Mouse (Mus musculus) kidney, adult 18-20 months (tissue): ENCODE results near the gene Fam117b.

Source experiments
- DNase-seq: peaks from one replicate; pipeline ENCODE4 v3.0.0; 2021

The Fam117b gene

GRCm38 (mm10) chr1:59912413-59913157 lies at the start of gene Fam117b:
Gene Fam117b, plus strand, starts transcription at chr1:59913006.
- DNase-seq: peak; percentile 97

GRCm38 (mm10) chr1:59868041-59868440 lies 44.8 kb upstream of the Fam117b start:
- DNase-seq: no peak

DNA sequence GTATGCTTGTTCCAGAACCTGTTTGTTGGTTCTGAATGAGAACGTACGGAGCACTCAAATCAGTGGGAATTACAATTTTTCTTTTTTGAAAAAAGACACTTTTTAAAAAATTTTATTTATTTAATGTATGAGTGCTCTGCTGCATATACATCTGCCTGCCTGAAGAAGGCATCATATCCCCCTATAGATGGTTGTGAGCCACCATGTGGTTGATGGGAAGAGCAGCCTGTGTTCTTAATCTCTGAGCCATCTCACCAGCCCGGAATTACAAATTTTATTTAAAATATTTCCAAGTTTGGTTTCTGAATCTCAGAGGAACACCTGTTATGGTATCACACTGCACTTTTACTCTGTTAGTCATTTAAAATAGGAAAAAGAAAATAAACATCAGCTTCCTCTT lies 38.8 kb upstream of the Fam117b start:
- no peak for DNase-seq

DNA sequence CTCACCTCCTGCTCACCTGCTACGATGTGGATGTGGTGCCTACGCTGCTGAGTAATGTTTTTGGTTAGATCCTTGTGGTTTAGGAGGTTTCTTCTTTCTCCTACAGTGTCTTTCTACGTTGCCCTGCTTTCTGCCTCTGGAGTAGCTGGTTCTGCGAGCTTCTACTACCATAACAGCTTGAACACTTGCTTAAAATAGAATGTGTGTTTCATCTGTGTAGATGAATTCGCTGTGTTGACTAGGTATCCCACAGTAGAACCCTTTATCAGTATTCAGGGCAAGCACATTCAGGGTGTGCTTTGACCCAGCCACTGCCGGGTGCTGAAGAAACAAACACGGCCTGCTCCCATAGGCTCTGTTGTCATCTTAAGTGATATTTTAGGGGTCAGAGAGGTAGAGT lies 34.7 kb upstream of the Fam117b start:
- no peak for DNase-seq

- DNase-seq: peak; percentile 81
These were observed 29.3 kb upstream of the Fam117b start for GRCm38 (mm10) chr1:59883349-59884134.

- DNase-seq: no peak
These were observed 25.9 kb upstream of the Fam117b start for GRCm38 (mm10) chr1:59886899-59887298.

GRCm38 (mm10) chr1:59888018-59888417 lies 24.8 kb upstream of the Fam117b start:
- no peak for DNase-seq

DNA sequence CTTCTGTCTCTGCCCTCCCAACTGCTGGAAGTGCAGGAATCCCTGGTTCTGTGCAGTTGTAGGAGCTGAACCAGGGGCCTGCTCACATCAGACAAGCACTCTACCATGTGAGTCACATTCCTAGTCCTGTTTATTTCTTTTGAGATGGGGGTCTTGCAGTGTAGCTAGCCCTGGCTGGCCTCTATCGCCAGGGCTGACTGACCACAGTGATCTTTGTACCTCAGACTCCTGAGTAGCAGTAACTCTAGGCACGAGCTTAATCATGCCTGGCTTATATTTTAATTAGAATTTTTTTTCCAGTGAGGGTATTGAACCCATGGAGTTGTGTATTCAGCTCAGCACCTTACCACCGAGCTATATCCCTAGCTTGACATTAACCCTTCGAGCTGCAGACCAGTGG lies 21.6 kb upstream of the Fam117b start:
- no peak for DNase-seq

GRCm38 (mm10) chr1:59892777-59893176 lies 20.0 kb upstream of the Fam117b start:
- peak; percentile 2 for DNase-seq

DNA sequence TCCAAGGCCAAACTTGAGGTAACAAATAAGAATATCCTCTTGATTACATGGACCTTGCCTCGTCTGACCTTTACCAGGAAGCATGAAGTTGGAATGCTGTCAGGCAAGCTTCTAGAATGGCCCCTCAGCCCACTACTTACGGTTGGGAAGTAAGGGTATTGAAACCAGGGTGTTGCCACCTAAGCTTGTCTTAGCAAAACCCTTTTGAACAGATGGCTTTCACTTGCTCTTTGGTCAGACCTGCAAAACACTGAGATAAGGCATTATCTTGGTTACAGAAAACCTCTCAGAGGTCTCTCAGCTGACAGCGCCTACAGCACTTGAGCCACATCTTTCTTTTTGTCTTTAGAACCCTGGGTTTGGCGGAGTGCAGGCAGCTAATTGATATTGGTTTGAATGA lies 18.8 kb upstream of the Fam117b start:
- no peak for DNase-seq

- DNase-seq: peak; percentile 59
These were observed 17.4 kb upstream of the Fam117b start for GRCm38 (mm10) chr1:59895456-59895855.

DNA sequence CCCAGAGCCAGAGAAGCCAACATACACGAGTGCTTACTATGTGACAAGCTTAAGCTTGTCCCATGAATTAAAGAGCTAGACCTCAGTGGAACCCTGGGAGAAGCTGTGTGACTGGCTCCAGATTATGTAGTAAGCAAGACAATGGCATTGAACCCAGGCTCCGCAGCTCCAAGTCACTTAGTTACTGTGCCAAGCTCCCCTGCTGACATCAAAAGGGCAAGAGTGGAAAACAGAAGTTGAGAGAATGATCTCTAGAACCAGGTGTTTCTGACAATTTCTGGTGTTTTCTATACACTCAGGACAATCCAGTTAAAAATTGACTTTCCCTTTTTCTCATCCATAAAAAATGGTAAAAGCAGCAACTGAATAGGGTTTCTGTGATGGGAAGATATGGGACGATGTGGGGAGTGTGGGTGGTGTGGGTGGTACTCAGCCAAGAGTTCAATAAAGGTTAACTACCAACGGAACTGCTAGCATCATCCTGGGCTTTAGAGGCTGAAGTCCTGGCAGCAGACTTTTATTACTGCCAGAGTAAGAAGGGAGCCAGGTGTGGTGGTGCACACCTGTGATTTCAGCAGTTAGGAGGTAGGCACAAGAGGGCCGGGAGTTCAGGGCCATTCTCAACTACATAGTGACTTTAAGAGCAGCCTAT lies 15.5 kb upstream of the Fam117b start:
- DNase-seq: no peak

- no peak for DNase-seq
These were observed 13.1 kb upstream of the Fam117b start for GRCm38 (mm10) chr1:59899679-59900078.

GRCm38 (mm10) chr1:59901082-59901876 lies 11.5 kb upstream of the Fam117b start:
- no peak for DNase-seq

- DNase-seq: no peak
These were observed 10.2 kb upstream of the Fam117b start for GRCm38 (mm10) chr1:59902634-59903033.

- no peak for DNase-seq
These were observed 8.0 kb upstream of the Fam117b start for GRCm38 (mm10) chr1:59904630-59905295.

DNA sequence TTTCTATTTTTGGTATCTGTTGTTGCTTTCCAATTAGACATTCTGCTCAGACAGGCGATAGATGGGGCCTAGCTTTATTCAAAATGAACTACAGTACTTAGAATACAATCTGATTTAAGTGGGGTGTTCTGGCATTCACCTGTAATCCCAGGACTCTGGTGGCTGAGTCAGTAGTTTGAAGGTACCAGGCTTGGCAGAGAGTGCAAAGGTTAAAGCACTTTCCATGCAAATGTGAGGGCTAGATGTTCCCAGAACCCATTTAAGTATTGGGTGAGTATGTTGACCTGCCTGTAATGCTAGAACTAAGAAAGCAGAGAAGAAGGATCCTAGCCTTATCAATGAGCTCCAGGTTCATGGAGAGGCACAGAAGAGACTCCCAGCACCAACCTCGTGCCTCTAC lies 6.9 kb upstream of the Fam117b start:
- DNase-seq: no peak

- no peak for DNase-seq
These were observed 5.8 kb upstream of the Fam117b start for GRCm38 (mm10) chr1:59906819-59907521.

GRCm38 (mm10) chr1:59907700-59908099 lies 5.1 kb upstream of the Fam117b start:
- no peak for DNase-seq

GRCm38 (mm10) chr1:59910941-59911340 lies 1.9 kb upstream of the Fam117b start:
- DNase-seq: no peak

DNA sequence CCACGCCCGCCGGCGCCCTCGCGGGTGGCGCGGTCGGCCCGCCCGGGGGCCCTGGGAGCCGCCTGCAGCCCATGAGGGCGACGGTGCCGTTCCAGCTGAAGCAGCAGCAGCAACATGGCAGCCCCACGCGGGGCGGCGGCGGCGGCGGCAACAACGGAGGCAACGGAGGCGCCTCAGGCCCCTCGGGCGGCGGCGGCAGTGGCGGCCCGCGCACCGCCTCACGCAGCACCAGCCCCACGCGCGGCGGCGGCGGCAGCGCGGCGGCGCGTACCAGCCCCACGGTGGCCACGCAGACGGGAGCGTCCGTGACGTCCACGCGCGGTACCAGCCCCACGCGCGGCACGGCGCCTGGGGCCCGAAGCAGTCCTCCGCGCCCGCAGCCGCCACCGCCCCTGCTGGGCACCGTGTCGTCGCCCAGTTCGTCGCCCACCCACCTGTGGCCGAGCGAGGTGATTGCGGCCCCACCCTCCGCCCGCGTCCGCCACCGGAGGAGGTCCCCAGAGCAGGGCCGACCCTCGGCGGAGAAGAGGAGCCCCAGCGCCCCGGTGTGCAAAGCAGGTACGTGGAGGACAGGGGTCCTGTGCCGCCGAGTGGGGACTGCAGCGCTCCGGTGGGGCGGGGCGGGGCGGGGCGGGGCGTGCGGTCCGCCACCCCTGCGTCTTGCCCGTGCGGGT lies 526 bp downstream of the Fam117b start:
- DNase-seq: peak; percentile 67
